Mouse (Mus musculus) heart, postnatal 0 days (tissue): ENCODE data around the gene Pga5.

Experiments
- CTCF ChIP-seq: IDR thresholded peaks from 2 replicates; pipeline ENCODE4 v1.5.1; 2016; ENCODE audit warnings: antibody characterized with exemption, control low read depth, low read depth
- EP300 ChIP-seq: IDR thresholded peaks from 2 replicates; pipeline ENCODE4 v1.6.1; 2016; ENCODE audit warnings: antibody characterized with exemption, low read depth

- TF ChIP-seq CTCF (no peak), EP300 (no peak)
These were observed 29.7 kb downstream of the Pga5 start for GRCm38 (mm10) chr19:10648156-10648555.
